Mouse (Mus musculus) bone marrow, adult 2 months (tissue): Measurements from ENCODE around the gene Cops9.

Source experiments
- CTCF ChIP-seq: fragments of 200-500 bp; IDR thresholded peaks from 2 replicates; pipeline ENCODE4 v1.5.1; 2011; ENCODE audit warnings: low read length, control low read depth; ENCODE audit not compliant: control insufficient read depth, insufficient read depth
- POLR2A ChIP-seq: fragments of 200-500 bp; IDR thresholded peaks from 2 replicates; pipeline ENCODE4 v1.6.1; 2011; ENCODE audit warnings: low read depth, mild to moderate bottlenecking, control low read depth, low read length, borderline replicate concordance; ENCODE audit not compliant: control insufficient read depth

DNA sequence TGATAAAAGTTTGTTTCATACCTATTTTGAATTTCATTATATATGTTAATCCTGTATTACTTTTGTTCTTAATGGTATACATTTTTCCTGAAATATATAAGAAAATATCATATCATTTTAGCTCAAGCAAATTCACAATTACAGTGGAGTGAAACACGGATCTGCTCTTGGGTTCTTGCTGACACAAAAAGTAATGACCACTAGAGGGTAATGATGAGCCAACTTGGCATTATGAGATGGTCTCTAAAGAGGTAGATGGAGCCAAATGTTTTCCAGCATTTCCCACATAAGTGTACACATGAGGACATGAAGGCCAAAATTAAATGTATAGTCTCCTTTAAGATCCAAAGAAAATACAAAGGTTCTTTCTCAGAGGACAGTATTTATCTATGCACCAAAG is 27.3 kb downstream of the Cops9 start:
- TF ChIP-seq CTCF = no peak
- TF ChIP-seq POLR2A = no peak
